Mouse (Mus musculus) embryonic facial prominence, embryonic 11.5 days (tissue): ENCODE measurements around the gene Stt3a. TPM values are rescaled to one million over a fixed set of nuclear protein-coding genes. Genes with fewer than 3 reads are reported as not detected.

Source experiments
- ATAC-seq: fragments of 200-750 bp; cut with Nextera tagmentation; replicated peaks from 2 replicates; pipeline ENCODE4 v1.8.0; 2017; ENCODE audit warnings: low read depth; ENCODE audit not compliant: insufficient number of reproducible peaks, low FRiP score, low TSS enrichment
- DNase-seq: peaks from one replicate; pipeline ENCODE4 v3.0.0-alpha.2; 2015; ENCODE audit warnings: low spot score
- H3K27ac ChIP-seq: fragments of 300-500 bp; sonication (generic); replicated peaks from 2 replicates; pipeline ENCODE4 v1.5.1; 2014; ENCODE audit warnings: mild to moderate bottlenecking, low read depth, low read length, control low read depth
- H3K27me3 ChIP-seq: fragments of 300-500 bp; sonication (generic); 2 replicates; pipeline ENCODE4 v1.6.1; 2014; ENCODE audit warnings: mild to moderate bottlenecking, low read length, moderate library complexity, mixed read lengths; ENCODE audit not compliant: control insufficient read depth, insufficient read depth
- H3K36me3 ChIP-seq: fragments of 300-500 bp; sonication (generic); replicated peaks from 2 replicates; pipeline ENCODE4 v1.6.1; 2014; ENCODE audit warnings: low read depth, mild to moderate bottlenecking, low read length, moderate library complexity, mixed read lengths; ENCODE audit not compliant: control insufficient read depth, insufficient read depth
- H3K4me1 ChIP-seq: fragments of 300-500 bp; sonication (generic); 2 replicates; pipeline ENCODE4 v1.6.1; 2014; ENCODE audit warnings: low read length, mixed read lengths; ENCODE audit not compliant: control insufficient read depth, insufficient read depth
- H3K4me2 ChIP-seq: fragments of 300-500 bp; sonication (generic); 2 replicates; pipeline ENCODE4 v1.6.1; 2014; ENCODE audit warnings: low read depth, mild to moderate bottlenecking, control low read depth, low read length, moderate library complexity
- H3K4me3 ChIP-seq: fragments of 300-500 bp; sonication (generic); 2 replicates; pipeline ENCODE4 v1.5.1; 2014; ENCODE audit warnings: low read depth, low read length, control low read depth
- H3K9ac ChIP-seq: fragments of 300-500 bp; sonication (generic); replicated peaks from 2 replicates; pipeline ENCODE4 v1.6.1; 2014; ENCODE audit warnings: mild to moderate bottlenecking, control low read depth, low read length
- H3K9me3 ChIP-seq: fragments of 300-500 bp; sonication (generic); replicated peaks from 2 replicates; pipeline ENCODE4 v1.6.1; 2016; ENCODE audit warnings: mild to moderate bottlenecking, low read length, inconsistent platforms, mixed read lengths; ENCODE audit not compliant: control insufficient read depth
- WGBS: fragments of 180-500 bp; shearing (Covaris S2); extraction: QIAGEN DNeasy Blood & Tissue Kit; methylation state at CpG from one replicate; pipeline ENCODE4 v1.1.7; 2014; 5-methylcytosine and 5-hydroxymethylcytosine counted together
- polyA plus RNA-seq: library from polyadenylated mRNA; unstranded; fragments of >200 nt; fragmentation: Nextera tagmentation; extraction: Ambion mirVana; gene quantifications from 2 replicates; pipeline ENCODE4 v1.2.1, GENCODE M21; 2014

Stt3a gene
- polyA plus RNA-seq, 1 experiment from 2014 or later, result 212 TPM

DNA sequence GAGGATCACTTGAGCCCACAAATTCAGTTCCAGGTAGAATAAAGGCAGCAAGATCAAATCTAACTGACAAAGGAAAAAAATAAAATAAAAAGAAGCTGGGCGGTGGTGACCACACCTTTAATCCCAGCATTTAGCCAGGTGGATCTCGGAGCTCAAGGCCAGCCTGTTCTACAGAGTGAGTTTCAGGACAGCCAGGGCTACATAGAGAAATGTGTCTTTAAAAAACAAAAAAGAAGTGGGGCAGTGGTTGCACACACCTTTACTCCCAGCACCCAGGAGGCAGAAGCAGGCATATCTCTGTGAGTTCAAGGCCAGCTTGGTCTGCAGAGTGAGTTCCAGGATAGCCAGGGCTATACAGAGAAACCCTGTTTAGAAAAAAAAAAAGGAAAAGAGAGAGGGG lies 34.5 kb upstream of the Stt3a start:
- WGBS, result 73% methylated on average over 2 of the region's 2 CpGs

DNA sequence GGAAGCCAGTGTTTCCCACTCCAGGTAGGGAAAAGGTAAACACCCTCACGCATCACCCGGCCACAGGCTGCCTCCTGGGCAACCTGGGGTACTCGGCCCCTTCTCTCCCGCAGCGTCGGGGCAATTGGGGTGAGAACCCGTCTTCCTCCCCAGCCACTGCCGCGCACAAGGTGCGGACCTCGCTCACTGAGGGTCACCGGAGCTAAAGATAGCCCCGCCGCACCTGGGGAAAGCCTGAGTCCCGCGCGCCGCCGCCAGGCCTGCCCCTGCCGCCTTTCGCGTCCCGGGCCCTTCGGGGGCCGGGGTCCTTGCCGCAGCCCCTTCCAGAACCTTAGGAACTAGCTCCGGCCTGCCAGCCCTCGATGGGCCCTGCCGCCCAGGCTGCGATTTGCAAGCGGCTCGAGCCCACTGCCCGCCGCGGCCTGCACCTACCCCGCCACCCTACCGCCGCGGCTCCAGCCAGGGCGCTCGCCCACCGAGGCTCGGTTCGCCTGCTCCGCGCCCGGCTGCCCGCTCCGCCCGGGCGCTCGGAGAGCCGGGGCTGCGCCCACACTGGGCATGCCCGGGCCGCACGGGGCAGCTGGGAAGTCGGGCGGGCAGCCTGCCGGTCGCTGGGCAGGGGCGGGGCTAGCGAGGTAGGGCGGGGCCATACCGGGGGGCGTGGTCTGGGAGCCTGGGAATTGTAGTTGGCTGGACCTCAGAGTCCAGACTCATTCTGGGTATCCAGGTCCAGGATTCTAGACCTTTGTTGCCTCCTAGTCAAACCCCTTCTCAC lies 29.5 kb upstream of the Stt3a start, which contains the start of gene Ei24:
TSS of gene Ei24 (minus strand) at position 613 of the 775 bp plus-strand sequence.
- peak; percentile 89 for DNase-seq

More for the DNA sequence above, 34.5 kb upstream of the Stt3a start:
- Histone ChIP-seq H3K4me3 (no peak overlapping the region), H3K27me3 (no peaks in the 10 kb centered on the region), H3K4me2 (no peak overlapping the region), H3K9me3 (no peaks in the 10 kb centered on the region), H3K36me3 (no peaks in the 10 kb centered on the region), H3K9ac (no peak overlapping the region), H3K4me1 (no peaks in the 10 kb centered on the region), H3K27ac (no peak overlapping the region)
- no peak for ATAC-seq
- no peak for DNase-seq

DNA sequence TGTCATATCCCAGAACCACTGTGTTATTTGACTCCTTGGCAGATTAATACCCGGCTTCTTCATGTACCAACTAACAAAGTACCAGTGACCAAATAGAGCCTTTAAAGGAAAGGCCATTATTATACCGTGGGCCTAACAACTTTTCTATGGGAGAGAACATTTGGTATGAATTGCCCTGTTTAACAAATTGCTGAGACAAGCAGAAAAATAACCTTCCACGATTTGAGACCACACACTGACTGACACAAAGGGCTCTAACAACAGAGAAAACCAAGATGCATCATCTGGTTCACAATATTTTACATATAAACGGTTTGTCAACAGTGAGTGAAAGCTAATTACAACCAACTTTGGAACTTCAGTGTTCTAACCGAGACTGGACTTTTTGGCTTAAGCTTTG lies 28.7 kb upstream of the Stt3a start:
- no peak for DNase-seq
- no peaks in the 10 kb centered on the region for H3K27me3 ChIP-seq
- 24% methylated on average over 5 of the region's 5 CpGs for WGBS
- no peaks in the 10 kb centered on the region for H3K36me3 ChIP-seq
- peak overlapping the region; percentile 96 for H3K4me3 ChIP-seq
- peak overlapping the region; percentile 88 for H3K4me2 ChIP-seq
- H3K4me1 ChIP-seq, result no peaks in the 10 kb centered on the region
- H3K9ac ChIP-seq, result peak overlapping the region; percentile 95
- no peaks in the 10 kb centered on the region for H3K9me3 ChIP-seq
- H3K27ac ChIP-seq, result no peak overlapping the region
- ATAC-seq, result no peak

More for the DNA sequence above, 29.5 kb upstream of the Stt3a start, which contains the start of gene Ei24:
- Histone ChIP-seq H3K9me3 (no peaks in the 10 kb centered on the region), H3K9ac (peak within 1 kb of the TSS; percentile 95), H3K4me3 (peak within 1 kb of the TSS; percentile 96), H3K4me2 (peak within 1 kb of the TSS; percentile 88), H3K4me1 (no peaks in the 10 kb centered on the region), H3K27me3 (no peaks in the 10 kb centered on the region), H3K27ac (peak within 1 kb of the TSS; percentile 38; the same call in 1 of the 2 replicates), H3K36me3 (no peaks in the 10 kb centered on the region)
- peak; percentile 98 for ATAC-seq
- WGBS, result 1% methylated on average over 61 of the region's 66 CpGs

DNA sequence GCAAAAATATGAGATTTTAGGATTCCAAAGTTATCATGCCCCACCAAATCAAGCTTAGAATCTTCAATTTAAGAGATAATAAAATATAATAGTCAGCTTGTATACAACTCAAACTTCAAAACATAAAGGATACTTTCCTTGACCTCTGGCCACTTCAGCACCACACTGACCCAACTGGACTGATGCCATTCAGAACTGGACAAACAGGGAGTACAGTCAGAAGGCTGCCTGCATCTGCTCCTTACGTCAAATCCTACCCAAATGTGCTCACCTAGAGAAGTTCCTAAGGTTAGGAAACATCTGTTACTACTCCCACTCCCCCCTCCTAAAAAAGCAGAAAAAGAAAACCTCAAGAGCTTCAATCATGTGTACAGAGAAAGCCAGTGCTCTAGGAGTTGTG lies 28.1 kb upstream of the Stt3a start:
- Histone ChIP-seq H3K9me3 (no peaks in the 10 kb centered on the region), H3K36me3 (no peaks in the 10 kb centered on the region), H3K4me2 (no peak overlapping the region), H3K9ac (no peak overlapping the region), H3K4me1 (no peaks in the 10 kb centered on the region), H3K27me3 (no peaks in the 10 kb centered on the region), H3K4me3 (no peak overlapping the region), H3K27ac (no peak overlapping the region)
- WGBS, result 70% methylated on average over 1 of the region's 1 CpGs
- no peak for DNase-seq
- no peak for ATAC-seq

DNA sequence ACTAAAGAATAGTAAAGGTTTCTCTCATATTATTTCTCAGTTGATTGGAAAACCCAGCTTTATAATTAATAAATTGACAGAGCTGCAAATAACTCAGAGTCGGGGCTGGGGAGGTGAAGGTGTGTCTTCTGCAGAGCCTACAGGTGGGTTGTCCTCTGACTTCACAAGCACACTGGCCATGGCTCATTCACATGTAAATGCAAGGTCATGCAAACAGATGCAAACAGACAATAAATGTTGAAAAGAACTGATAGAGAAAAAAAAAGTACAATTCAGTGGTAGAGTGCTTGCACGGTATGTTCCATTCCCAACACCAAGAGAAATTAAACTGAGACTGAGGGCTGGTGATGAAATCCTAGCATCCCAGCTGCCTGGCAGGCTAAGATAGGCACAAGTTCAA lies 27.0 kb upstream of the Stt3a start:
- H3K9me3 ChIP-seq, result no peaks in the 10 kb centered on the region
- H3K36me3 ChIP-seq, result no peaks in the 10 kb centered on the region; the same call in 1 of the 2 replicates
- H3K27ac ChIP-seq, result no peak overlapping the region
- H3K27me3 ChIP-seq, result no peaks in the 10 kb centered on the region
- WGBS, result 81% methylated on average over 2 of the region's 2 CpGs
- H3K4me2 ChIP-seq, result no peak overlapping the region
- DNase-seq, result no peak
- H3K4me1 ChIP-seq, result no peaks in the 10 kb centered on the region
- no peak for ATAC-seq
- no peak overlapping the region for H3K4me3 ChIP-seq
- no peak overlapping the region for H3K9ac ChIP-seq

DNA sequence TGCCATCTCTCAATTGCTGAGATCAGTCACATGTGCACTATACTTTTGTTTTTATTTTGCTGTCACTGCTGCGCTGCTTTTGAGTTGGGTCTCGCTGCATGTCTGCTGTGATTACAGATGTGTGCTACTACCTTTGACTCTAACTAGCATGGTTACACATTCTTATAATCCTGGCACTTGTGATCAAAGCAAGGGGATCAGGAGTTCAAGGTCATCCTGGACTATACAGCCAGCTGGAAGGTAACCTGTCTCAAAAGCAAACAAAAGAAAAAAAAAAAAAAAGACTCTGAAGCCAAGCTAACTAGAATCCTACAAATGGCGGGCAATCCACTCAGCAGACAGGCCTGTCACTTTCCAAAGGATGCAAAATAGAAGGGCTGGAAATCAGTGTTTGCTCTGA lies 24.7 kb upstream of the Stt3a start:
- Histone ChIP-seq H3K27me3 (no peaks in the 10 kb centered on the region), H3K9ac (no peak overlapping the region), H3K4me3 (no peak overlapping the region), H3K36me3 (peaks cover under 1% of the 10 kb centered on the region), H3K27ac (no peak overlapping the region), H3K4me2 (no peak overlapping the region), H3K4me1 (no peaks in the 10 kb centered on the region), H3K9me3 (no peaks in the 10 kb centered on the region)
- no peak for DNase-seq
- no peak for ATAC-seq
- WGBS, result 91% methylated on average over 3 of the region's 3 CpGs

DNA sequence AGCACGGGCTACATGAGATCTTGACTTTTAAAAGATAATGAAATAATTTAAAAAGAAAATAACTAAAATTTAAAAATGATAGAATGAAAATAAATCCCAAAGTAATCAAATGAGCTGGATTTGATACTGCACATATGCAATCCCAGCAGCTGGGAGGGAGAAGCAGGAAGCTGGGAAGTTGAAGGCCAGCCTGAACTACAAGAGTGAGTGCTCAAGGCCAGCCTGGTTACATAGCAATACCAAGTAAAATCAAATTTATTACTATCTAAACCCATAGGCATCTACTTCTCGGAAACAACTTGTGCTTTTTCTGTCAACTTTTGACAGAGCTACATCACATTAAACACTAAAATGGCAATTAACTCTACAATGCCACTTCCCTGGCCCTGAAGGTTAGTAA lies 16.4 kb upstream of the Stt3a start:
- H3K4me1 ChIP-seq, result no peaks in the 10 kb centered on the region
- H3K4me3 ChIP-seq, result no peak overlapping the region
- no peak overlapping the region for H3K9ac ChIP-seq
- WGBS, result 89% methylated on average over 2 of the region's 2 CpGs
- no peak for DNase-seq
- peaks cover 2% of the 10 kb centered on the region for H3K36me3 ChIP-seq
- no peaks in the 10 kb centered on the region for H3K27me3 ChIP-seq
- no peaks in the 10 kb centered on the region for H3K9me3 ChIP-seq
- H3K27ac ChIP-seq, result no peak overlapping the region
- no peak overlapping the region for H3K4me2 ChIP-seq
- no peak for ATAC-seq

DNA sequence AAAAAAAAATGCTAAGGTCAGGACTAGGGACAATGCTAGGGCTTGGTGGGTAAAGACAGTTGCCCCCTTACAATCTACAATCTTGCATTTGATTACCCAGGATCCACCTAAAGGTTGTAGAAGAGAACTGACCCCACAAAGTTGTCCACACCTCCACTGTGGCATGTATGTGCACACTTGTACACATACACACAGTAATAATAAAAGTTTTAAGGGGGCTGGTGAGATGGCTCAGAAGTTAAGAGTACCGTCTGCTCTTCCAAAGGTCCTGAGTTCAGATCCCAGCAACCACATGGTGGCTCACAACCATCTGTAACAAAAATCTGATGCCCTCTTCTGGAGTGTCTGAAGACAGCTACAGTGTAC lies 1.6 kb upstream of the Stt3a start:
- Histone ChIP-seq H3K27me3 (no peaks in the 10 kb centered on the region), H3K9ac (no peak overlapping the region), H3K36me3 (no peaks in the 10 kb centered on the region), H3K4me3 (no peak overlapping the region), H3K4me2 (no peak overlapping the region; the same call in 1 of the 2 replicates), H3K4me1 (no peaks in the 10 kb centered on the region; the same call in 1 of the 2 replicates), H3K27ac (no peak overlapping the region), H3K9me3 (no peaks in the 10 kb centered on the region)
- WGBS, result 87% methylated on average over 1 of the region's 1 CpGs
- no peak for ATAC-seq
- DNase-seq, result no peak
